Mouse (Mus musculus): ENCODE data around the gene Serpinf1. TPM values are rescaled to one million over a fixed set of nuclear protein-coding genes. Genes with fewer than 3 reads are reported as not detected.
"Not testable (repeated sequence)": the region's sequence is repeated elsewhere in the genome, so short reads cannot be mapped to it uniquely, and the experiment has no call there.

Serpinf1 gene
- polyA plus RNA-seq, 1 experiment from 2014 or later, result 56.2 TPM

DNA sequence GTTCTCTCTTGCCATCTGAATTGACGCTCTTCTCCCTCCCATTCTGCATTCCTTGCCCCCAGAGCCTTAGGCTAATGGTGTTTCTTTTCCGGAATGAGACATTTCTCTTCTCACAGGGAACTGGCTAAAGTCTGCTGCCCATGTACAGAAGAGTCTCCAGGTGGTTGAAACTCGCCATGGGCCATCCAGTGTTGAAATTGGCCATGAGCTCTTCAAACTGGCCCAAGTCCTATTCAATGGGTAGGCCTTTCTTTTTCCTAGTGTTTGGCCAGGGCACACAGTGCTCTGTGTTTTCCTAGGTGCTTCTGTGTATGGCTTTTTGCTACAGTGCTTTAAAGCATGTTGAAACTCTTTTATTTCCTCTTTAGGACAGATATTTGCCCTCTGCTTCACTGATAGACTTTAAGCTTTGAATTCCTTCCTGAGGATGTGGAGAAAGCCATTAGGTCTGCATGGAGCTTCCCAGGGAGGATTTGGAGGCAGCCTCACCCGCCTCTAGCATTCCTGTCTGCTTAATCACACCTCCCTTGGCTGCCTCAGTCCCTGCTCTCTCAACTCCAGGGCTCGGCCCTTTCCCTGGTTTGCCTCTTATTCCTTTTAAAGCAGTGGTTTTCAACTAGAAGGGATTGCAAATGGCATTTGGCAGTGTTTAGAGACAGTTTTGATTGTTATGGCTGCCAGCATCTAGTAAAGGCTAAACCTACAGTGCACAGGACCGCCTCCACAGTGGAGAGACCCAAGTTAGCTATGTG is 19.0 kb downstream of the Serpinf1 start:
- no peak overlapping the region for H3K4me3 ChIP-seq (ENCODE audit: low read depth, low read length)
- no peak for DNase-seq (ENCODE audit: low spot score, missing footprints)

DNA sequence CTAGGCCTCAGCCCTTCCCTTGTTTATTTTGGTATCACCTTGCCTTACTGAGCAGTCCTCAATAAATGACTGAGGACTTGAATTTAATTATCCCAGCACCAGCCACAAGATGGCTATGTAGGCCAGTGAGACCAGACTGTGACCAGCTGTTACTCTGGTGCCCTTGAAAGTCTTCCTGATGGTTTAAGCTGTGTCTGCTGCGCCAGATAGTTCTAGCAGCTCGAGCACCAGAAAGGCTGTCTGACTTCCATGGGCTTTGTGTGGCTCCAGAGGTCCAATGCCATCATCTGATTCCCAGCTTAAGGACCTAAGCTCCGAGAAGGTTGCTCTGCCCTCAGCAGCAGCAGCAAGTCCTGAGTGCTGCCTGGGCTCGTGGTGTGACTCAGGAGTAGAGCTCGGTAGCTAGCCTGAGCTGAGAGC is 20.2 kb downstream of the Serpinf1 start:
- no peaks in the 10 kb centered on the region for H3K36me3 ChIP-seq (ENCODE audit: control insufficient read depth, insufficient read depth, low read length)
- ATAC-seq (ENCODE audit: low FRiP score) (peak; percentile 38; the same call in 1 of the 2 replicates), DNase-seq (ENCODE audit: low spot score, missing footprints) (peak; percentile 88)
- no peak overlapping the region for H3K4me2 ChIP-seq
- H3K4me3 ChIP-seq (ENCODE audit: low read depth, low read length), result no peak overlapping the region
- H3K9me3 ChIP-seq (ENCODE audit: control insufficient read depth, low read length), result no peaks in the 10 kb centered on the region
- no peak overlapping the region for H3K9ac ChIP-seq (ENCODE audit: low read length)
- no peaks in the 10 kb centered on the region for H3K4me1 ChIP-seq (ENCODE audit: control insufficient read depth, insufficient read depth, low read length)
- no peak overlapping the region for H3K27ac ChIP-seq (ENCODE audit: low read depth, low read length)
- 69% methylated on average over 5 of the region's 5 CpGs for WGBS
- H3K27me3 ChIP-seq (ENCODE audit: control insufficient read depth, insufficient read depth, low read length), result no peaks in the 10 kb centered on the region

More for the DNA sequence above, 19.0 kb downstream of the Serpinf1 start:
- Histone ChIP-seq H3K4me1 (ENCODE audit: control insufficient read depth, insufficient read depth, low read length) (no peaks in the 10 kb centered on the region), H3K36me3 (ENCODE audit: control insufficient read depth, insufficient read depth, low read length) (no peaks in the 10 kb centered on the region), H3K9ac (ENCODE audit: low read length) (no peak overlapping the region), H3K27ac (ENCODE audit: low read depth, low read length) (no peak overlapping the region), H3K4me2 (no peak overlapping the region), H3K27me3 (ENCODE audit: control insufficient read depth, insufficient read depth, low read length) (no peaks in the 10 kb centered on the region), H3K9me3 (ENCODE audit: control insufficient read depth, low read length) (no peaks in the 10 kb centered on the region)
- WGBS, result 77% methylated on average over 6 of the region's 6 CpGs
- no peak for ATAC-seq (ENCODE audit: low FRiP score)

DNA sequence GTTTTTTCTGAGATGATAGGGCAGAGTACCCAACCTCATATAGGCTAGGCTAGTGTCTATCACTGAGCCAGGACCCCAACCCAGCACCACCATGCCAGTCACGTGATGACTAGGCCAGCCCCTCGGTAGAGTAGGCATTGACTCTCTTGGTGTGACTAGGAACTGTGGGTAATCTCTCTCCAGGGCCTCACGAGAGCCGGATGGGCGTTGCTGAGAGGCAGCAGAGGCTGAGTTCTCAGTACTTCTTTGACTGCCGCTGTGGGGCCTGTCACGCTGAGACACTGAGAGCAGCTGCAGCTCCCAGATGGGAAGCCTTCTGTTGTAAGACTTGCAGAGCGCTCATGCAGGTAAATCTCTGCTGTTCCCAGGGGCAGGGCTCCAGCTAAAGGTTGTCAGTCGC is 22.4 kb downstream of the Serpinf1 start:
- 57% methylated on average over 9 of the region's 9 CpGs for WGBS

DNA sequence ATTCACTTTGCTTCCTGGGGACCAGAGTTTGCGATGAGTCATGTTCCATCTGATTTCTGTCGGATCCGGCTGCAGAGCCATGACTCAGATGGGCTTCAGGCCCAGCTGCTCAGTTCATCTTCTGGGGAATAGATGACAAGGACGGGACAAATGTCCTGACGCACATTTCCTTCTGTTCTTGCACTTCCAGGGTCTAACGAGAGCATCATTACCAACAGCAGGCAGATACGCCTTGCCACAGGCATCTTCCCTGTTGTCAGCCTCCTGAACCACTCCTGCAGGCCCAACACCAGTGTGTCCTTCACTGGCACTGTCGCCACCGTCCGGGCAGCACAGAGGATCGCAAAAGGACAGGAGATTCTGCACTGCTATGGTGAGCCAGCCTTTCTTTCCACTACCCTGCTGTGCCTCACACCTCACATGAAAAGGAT is 23.1 kb downstream of the Serpinf1 start:
- Histone ChIP-seq H3K4me3 (ENCODE audit: low read depth, low read length) (no peak overlapping the region), H3K4me2 (no peak overlapping the region), H3K4me1 (ENCODE audit: control insufficient read depth, insufficient read depth, low read length) (no peaks in the 10 kb centered on the region), H3K9ac (ENCODE audit: low read length) (no peak overlapping the region), H3K27me3 (ENCODE audit: control insufficient read depth, insufficient read depth, low read length) (no peaks in the 10 kb centered on the region), H3K9me3 (ENCODE audit: control insufficient read depth, low read length) (no peaks in the 10 kb centered on the region), H3K27ac (ENCODE audit: low read depth, low read length) (no peak overlapping the region), H3K36me3 (ENCODE audit: control insufficient read depth, insufficient read depth, low read length) (no peaks in the 10 kb centered on the region)
- 88% methylated on average over 11 of the region's 11 CpGs for WGBS
- DNase-seq (ENCODE audit: low spot score, missing footprints), result no peak
- ATAC-seq (ENCODE audit: low FRiP score), result no peak

More for the DNA sequence above, 22.4 kb downstream of the Serpinf1 start:
- Histone ChIP-seq H3K27ac (ENCODE audit: low read depth, low read length) (no peak overlapping the region), H3K9ac (ENCODE audit: low read length) (no peak overlapping the region), H3K9me3 (ENCODE audit: control insufficient read depth, low read length) (no peaks in the 10 kb centered on the region), H3K4me3 (ENCODE audit: low read depth, low read length) (no peak overlapping the region), H3K4me1 (ENCODE audit: control insufficient read depth, insufficient read depth, low read length) (no peaks in the 10 kb centered on the region), H3K27me3 (ENCODE audit: control insufficient read depth, insufficient read depth, low read length) (no peaks in the 10 kb centered on the region), H3K36me3 (ENCODE audit: control insufficient read depth, insufficient read depth, low read length) (no peaks in the 10 kb centered on the region), H3K4me2 (no peak overlapping the region)
- peak; percentile 56 for DNase-seq (ENCODE audit: low spot score, missing footprints)
- no peak for ATAC-seq (ENCODE audit: low FRiP score)

DNA sequence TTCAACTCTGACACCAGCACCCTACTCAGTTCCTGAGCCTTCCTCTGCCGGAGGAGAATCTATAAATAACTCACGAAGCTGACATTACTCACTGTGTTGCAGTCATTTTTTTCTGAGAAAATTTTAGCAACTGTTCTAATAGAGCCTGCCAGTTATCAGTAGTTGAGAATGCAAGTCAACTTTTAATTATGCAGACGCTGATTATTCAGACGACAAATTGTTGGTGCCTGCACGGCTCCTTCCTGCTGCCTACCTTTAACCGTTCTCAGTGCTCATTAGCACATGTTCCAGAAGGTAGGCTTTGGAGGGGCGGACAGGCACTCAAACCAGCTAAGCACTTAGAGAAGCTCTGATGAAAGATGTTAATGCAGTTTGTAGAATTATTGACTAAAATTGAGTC is 25.0 kb downstream of the Serpinf1 start:
- H3K27ac ChIP-seq (ENCODE audit: low read depth, low read length), result no peak overlapping the region
- no peaks in the 10 kb centered on the region for H3K36me3 ChIP-seq (ENCODE audit: control insufficient read depth, insufficient read depth, low read length)
- DNase-seq (ENCODE audit: low spot score, missing footprints) (no peak), ATAC-seq (ENCODE audit: low FRiP score) (no peak)
- H3K4me3 ChIP-seq (ENCODE audit: low read depth, low read length), result no peak overlapping the region
- 93% methylated on average over 7 of the region's 7 CpGs for WGBS
- no peak overlapping the region for H3K4me2 ChIP-seq
- no peaks in the 10 kb centered on the region for H3K27me3 ChIP-seq (ENCODE audit: control insufficient read depth, insufficient read depth, low read length)
- no peak overlapping the region for H3K9ac ChIP-seq (ENCODE audit: low read length)
- no peaks in the 10 kb centered on the region for H3K4me1 ChIP-seq (ENCODE audit: control insufficient read depth, insufficient read depth, low read length)
- no peaks in the 10 kb centered on the region for H3K9me3 ChIP-seq (ENCODE audit: control insufficient read depth, low read length)

DNA sequence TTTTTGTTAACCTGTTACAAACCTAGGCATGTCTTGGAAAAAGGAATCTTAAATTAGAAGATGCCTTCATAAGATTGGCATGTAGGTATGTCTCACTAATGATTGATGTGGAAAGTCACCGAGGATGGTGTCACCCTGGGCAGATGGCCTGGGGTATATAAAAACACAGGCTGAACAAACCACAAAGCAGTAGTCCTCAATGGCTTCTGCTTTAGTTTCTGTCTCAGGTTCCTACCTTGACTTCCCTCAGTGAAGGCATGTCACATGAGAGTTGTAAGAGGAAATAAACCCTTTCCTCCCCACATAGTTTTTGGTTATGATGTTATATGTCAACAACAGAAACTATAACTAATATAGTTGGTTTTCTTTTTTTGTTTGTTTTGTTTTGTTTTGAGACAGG is 26.9 kb downstream of the Serpinf1 start:
- DNase-seq (ENCODE audit: low spot score, missing footprints) (no peak), ATAC-seq (ENCODE audit: low FRiP score) (no peak)
- no peak overlapping the region for H3K9ac ChIP-seq (ENCODE audit: low read length)
- no peak overlapping the region for H3K27ac ChIP-seq (ENCODE audit: low read depth, low read length)
- no peaks in the 10 kb centered on the region for H3K36me3 ChIP-seq (ENCODE audit: control insufficient read depth, insufficient read depth, low read length)
- no peak overlapping the region for H3K4me2 ChIP-seq
- H3K27me3 ChIP-seq (ENCODE audit: control insufficient read depth, insufficient read depth, low read length), result no peaks in the 10 kb centered on the region
- H3K9me3 ChIP-seq (ENCODE audit: control insufficient read depth, low read length), result no peaks in the 10 kb centered on the region
- no peak overlapping the region for H3K4me3 ChIP-seq (ENCODE audit: low read depth, low read length)
- H3K4me1 ChIP-seq (ENCODE audit: control insufficient read depth, insufficient read depth, low read length), result no peaks in the 10 kb centered on the region
- WGBS, result 94% methylated on average over 1 of the region's 1 CpGs

DNA sequence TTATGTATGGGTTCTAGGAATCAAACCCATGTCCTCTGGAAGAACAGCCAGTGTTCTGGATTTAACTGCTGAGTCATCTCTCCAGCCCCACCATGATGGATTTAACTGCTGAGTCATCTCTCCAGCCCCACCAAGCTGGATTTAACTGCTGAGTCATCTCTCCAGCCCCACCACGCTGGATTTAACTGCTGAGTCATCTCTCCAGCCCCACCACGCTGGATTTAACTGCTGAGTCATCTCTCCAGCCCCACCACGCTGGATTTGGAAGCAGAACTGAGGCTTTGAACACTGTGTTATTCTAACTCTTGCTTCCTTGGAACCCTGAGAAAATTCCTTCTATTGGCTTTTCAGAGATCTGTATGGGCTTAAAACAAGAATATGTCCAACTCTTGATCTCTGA is 39.0 kb downstream of the Serpinf1 start:
- not testable (repeated sequence) for H3K27me3 ChIP-seq (ENCODE audit: control insufficient read depth, insufficient read depth, low read length); H3K9ac ChIP-seq (ENCODE audit: low read length); H3K9me3 ChIP-seq (ENCODE audit: control insufficient read depth, low read length); H3K4me2 ChIP-seq; H3K27ac ChIP-seq (ENCODE audit: low read depth, low read length); H3K36me3 ChIP-seq (ENCODE audit: control insufficient read depth, insufficient read depth, low read length); H3K4me1 ChIP-seq (ENCODE audit: control insufficient read depth, insufficient read depth, low read length); H3K4me3 ChIP-seq (ENCODE audit: low read depth, low read length); DNase-seq (ENCODE audit: low spot score, missing footprints); ATAC-seq (ENCODE audit: low FRiP score)
- 58% methylated on average over 3 of the region's 3 CpGs for WGBS

DNA sequence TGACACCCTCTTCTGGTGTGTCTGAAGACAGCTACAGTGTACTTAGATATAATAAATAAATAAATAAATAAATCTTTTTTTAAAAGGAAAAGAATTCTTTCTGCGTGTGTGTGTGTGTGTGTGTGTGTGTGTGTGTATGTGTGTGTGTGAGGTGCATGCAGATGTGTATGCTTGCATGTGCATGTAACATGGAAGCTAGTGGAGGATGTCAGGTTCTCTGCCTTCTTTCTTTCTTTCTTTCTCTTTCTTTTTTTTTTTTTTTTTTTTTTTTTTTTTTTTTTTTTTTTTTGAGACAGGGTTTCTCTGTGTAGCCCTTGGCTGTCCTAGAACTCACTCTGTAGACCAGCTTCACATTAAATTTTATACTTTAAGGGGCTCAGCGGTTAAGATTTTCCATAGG is 43.7 kb downstream of the Serpinf1 start:
- not testable (repeated sequence) for H3K9me3 ChIP-seq (ENCODE audit: control insufficient read depth, low read length)

DNA sequence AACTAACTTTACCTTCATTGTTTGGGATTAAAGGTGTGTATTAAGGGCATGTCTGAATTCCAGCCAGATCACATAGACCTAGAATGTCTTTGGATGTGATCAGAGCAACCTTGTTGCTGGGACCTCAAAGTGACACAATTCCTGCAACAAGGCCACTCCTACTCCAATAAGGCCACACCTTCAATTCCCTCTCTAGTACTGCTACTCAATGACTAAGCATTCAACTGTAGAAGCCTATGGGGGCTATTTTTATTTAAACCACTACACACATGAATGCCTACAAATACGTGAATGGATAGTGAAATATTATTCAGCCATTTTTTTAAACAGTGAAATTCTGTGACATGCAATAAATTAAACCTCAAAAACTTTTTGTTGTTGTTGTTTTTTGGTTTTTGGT is 45.4 kb downstream of the Serpinf1 start:
- H3K27ac ChIP-seq (ENCODE audit: low read depth, low read length), result no peak overlapping the region
- DNase-seq (ENCODE audit: low spot score, missing footprints) (no peak), ATAC-seq (ENCODE audit: low FRiP score) (no peak)
- H3K4me3 ChIP-seq (ENCODE audit: low read depth, low read length), result no peak overlapping the region
- no peaks in the 10 kb centered on the region for H3K4me1 ChIP-seq (ENCODE audit: control insufficient read depth, insufficient read depth, low read length)
- H3K36me3 ChIP-seq (ENCODE audit: control insufficient read depth, insufficient read depth, low read length), result no peaks in the 10 kb centered on the region
- H3K27me3 ChIP-seq (ENCODE audit: control insufficient read depth, insufficient read depth, low read length), result no peaks in the 10 kb centered on the region
- H3K4me2 ChIP-seq, result no peak overlapping the region
- WGBS, result 95% methylated on average over 1 of the region's 1 CpGs
- no peak overlapping the region for H3K9ac ChIP-seq (ENCODE audit: low read length)
- H3K9me3 ChIP-seq (ENCODE audit: control insufficient read depth, low read length), result no peaks in the 10 kb centered on the region

More for the DNA sequence above, 43.7 kb downstream of the Serpinf1 start:
- H3K27me3 ChIP-seq (ENCODE audit: control insufficient read depth, insufficient read depth, low read length); H3K4me2 ChIP-seq; ATAC-seq (ENCODE audit: low FRiP score); H3K4me3 ChIP-seq (ENCODE audit: low read depth, low read length); H3K36me3 ChIP-seq (ENCODE audit: control insufficient read depth, insufficient read depth, low read length); H3K4me1 ChIP-seq (ENCODE audit: control insufficient read depth, insufficient read depth, low read length); H3K27ac ChIP-seq (ENCODE audit: low read depth, low read length); DNase-seq (ENCODE audit: low spot score, missing footprints); H3K9ac ChIP-seq (ENCODE audit: low read length): not testable (repeated sequence)
- 89% methylated on average over 2 of the region's 2 CpGs for WGBS

All from midbrain, embryonic 11.5 days (tissue).